Mouse (Mus musculus) brown adipose tissue, adult 24 weeks (tissue): ENCODE data around the gene Specc1l. TPM values are rescaled to one million over a fixed set of nuclear protein-coding genes. Genes with fewer than 3 reads are reported as not detected.

ENCODE experiments used
- H3K27ac ChIP-seq: fragments of 200-500 bp; replicated peaks from 2 replicates; pipeline ENCODE4 v1.5.1; 2012; ENCODE audit warnings: low read depth, mild to moderate bottlenecking, low read length
- H3K4me1 ChIP-seq: fragments of 200-500 bp; 2 replicates; pipeline ENCODE4 v1.6.1; 2012; ENCODE audit warnings: low read length, mixed read lengths; ENCODE audit not compliant: control insufficient read depth, insufficient read depth, insufficient read length
- H3K4me3 ChIP-seq: fragments of 200-500 bp; 2 replicates; pipeline ENCODE4 v1.5.1; 2012; ENCODE audit warnings: low read depth, mild to moderate bottlenecking, low read length, moderate library complexity; ENCODE audit not compliant: insufficient read depth
- polyA plus RNA-seq: library from polyadenylated mRNA; stranded (reverse); fragments of >200 nt; gene quantifications from 2 replicates; pipeline ENCODE4 v1.2.4, GENCODE M21; 2012; ENCODE audit not compliant: missing spikeins, insufficient read depth, insufficient read length

The Specc1l gene
- 12.3 and 15.1 TPM in 2 replicates for polyA plus RNA-seq

GRCm38 (mm10) chr10:75211807-75212645, at the start of gene Specc1l:
Gene Specc1l, plus strand, starts transcription at chr10:75212073.
- Histone ChIP-seq H3K27ac (peak within 1 kb of the TSS; percentile 81), H3K4me1 (peaks cover 2% of the 10 kb centered on the region), H3K4me3 (peak within 1 kb of the TSS; percentile 97)

GRCm38 (mm10) chr10:75165825-75166481, 45.9 kb upstream of the Specc1l start:
- H3K27ac ChIP-seq = no peak overlapping the region
- H3K4me1 ChIP-seq = peaks cover 3% of the 10 kb centered on the region
- no peak overlapping the region for H3K4me3 ChIP-seq

GRCm38 (mm10) chr10:75166601-75167000, 45.3 kb upstream of the Specc1l start:
- 0 out of 2 replicates have a peak overlapping the region, but pooled peaks have one; percentile 41 for H3K27ac ChIP-seq

DNA sequence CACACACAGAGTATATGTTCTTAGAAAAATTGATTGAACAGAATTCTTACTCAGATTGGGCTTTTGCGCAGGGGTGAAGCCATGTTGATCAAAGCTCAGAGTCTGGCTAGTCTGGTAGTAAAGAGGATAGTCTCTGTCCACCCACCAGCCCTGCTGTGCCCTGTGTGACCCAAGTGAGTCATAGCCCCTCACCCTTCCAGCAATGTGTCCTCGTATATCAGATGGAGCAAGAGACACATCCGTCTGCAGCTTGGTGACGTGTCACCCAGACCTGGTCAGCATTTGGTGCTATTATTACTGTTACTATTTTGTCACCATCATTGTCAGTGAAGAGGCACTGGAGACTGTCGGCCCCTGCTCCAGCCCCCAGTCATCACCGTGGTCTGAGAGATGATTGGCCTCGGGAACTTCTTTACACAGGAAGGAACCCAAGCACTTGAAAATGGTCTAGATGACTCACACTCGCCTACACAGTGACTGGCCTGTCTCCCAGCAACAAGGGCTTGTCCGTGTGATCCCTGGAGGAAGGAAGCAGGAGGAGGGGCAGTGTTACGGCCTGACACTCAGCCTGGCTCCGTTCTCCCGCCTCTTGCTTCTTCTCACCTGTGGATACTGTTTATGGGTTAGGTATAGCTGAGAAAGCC, 41.5 kb upstream of the Specc1l start:
- H3K4me1 ChIP-seq = peaks cover 3% of the 10 kb centered on the region
- no peak overlapping the region for H3K4me3 ChIP-seq
- H3K27ac ChIP-seq = peak overlapping the region; percentile 20; the same call in 1 of the 2 replicates

More at GRCm38 (mm10) chr10:75166601-75167000, 45.3 kb upstream of the Specc1l start:
- Histone ChIP-seq H3K4me3 (no peak overlapping the region), H3K4me1 (peaks cover 3% of the 10 kb centered on the region)

DNA sequence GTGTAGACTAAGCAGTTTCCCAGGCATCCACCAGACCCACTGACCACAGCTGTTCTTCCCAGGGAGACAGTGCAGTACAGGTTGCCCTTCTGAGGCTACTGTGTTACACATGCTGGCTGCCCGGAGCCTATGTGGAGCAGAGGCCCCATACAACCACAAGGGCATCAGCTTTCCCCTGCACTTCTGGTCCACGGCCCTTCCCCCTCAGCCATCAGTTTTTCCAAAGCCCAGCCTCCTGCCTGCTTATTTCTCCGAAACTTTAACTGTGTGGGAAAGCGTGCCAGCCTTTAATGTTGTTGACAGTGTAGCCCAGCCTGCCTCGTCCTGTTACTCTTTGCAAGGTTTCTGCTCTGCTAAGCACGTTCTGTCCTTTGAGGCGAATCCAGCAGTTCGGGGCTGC, 38.8 kb upstream of the Specc1l start:
- no peak overlapping the region for H3K27ac ChIP-seq
- H3K4me3 ChIP-seq = no peak overlapping the region
- H3K4me1 ChIP-seq = 0 out of 2 replicates have a peak, but pooled peaks cover 3% of the 10 kb centered on the region

- H3K27ac ChIP-seq = no peak overlapping the region
- H3K4me3 ChIP-seq = no peak overlapping the region
- 0 out of 2 replicates have a peak, but pooled peaks cover 3% of the 10 kb centered on the region for H3K4me1 ChIP-seq
Measured at GRCm38 (mm10) chr10:75173712-75174111, 38.2 kb upstream of the Specc1l start.

- no peak overlapping the region for H3K27ac ChIP-seq
- no peaks in the 10 kb centered on the region for H3K4me1 ChIP-seq
- no peak overlapping the region for H3K4me3 ChIP-seq
Measured at GRCm38 (mm10) chr10:75176494-75176893, 35.4 kb upstream of the Specc1l start.

DNA sequence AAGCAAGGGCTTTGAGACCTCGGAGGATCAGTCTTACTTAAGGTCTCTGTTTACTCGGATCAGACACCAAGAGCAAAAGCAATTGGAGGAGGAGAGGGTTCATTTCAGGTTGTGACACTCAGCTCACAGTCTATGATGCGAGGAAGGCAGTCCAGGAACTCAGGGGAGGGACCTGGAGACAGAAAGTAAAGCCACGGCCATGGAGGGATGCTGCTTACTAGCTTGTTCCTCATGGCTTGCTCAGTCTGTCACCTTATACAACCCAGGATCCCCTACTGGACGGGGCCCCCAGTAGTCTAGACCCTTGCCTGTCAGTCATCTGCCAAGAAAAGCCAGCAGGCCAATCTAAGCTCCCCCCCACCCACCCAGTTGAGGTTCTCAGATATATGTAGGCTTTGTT, 33.0 kb upstream of the Specc1l start:
- Histone ChIP-seq H3K27ac (no peak overlapping the region), H3K4me3 (no peak overlapping the region), H3K4me1 (no peaks in the 10 kb centered on the region)

DNA sequence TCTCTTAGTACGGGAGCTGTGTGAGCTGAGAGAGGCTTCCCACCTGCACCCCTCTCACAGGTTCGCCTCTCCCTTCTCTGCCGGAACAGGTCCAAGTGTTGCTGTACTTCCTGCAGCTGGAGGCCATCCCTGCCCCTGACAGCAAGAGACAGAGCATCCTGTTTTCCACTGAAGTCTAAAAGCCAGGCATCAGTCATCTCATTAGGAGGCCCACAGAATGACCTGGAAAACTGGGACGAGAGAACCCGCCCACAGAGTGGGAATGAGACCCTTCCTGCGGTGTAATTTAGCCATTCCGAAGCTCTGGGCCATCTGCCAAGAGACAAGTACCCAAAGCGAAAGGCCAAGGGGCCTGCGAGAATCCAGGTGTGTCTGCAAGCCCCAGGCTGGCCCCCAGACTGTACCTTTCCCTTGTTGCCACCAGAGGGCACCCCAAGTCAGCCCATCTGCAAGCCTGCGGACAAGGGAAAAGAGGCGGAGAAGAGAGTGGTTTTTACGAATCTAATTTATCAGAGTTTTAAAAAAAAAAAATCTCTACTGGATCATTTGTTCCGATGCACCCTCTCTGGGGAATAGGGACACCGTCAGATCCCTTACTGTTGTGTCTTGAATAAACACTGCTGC, 29.6 kb upstream of the Specc1l start:
- Histone ChIP-seq H3K27ac (no peak overlapping the region), H3K4me3 (no peak overlapping the region), H3K4me1 (no peaks in the 10 kb centered on the region)

GRCm38 (mm10) chr10:75184826-75185225, 27.0 kb upstream of the Specc1l start:
- Histone ChIP-seq H3K4me1 (no peaks in the 10 kb centered on the region), H3K4me3 (no peak overlapping the region), H3K27ac (no peak overlapping the region)

DNA sequence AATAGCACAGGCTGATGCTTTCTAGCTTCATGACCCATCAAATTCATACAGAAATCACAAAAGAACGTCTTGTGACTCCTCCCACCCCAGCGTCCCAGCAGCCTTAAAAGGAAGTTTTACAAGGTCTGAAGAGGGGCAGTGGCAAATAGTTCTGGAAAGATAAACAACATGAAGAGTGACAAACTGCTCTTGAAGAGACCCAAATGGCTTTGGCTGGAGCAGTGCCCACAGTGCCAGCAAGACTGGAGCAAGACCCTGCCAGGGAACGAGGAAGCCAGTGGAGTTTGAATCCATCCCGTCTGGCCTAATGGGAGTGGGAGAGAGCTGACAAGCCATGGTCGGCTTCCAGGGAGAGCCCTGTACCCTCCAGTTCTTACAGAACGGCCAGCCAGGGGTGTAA, 25.3 kb upstream of the Specc1l start:
- Histone ChIP-seq H3K27ac (no peak overlapping the region), H3K4me3 (no peak overlapping the region), H3K4me1 (no peaks in the 10 kb centered on the region)

- Histone ChIP-seq H3K27ac (no peak overlapping the region), H3K4me1 (no peaks in the 10 kb centered on the region), H3K4me3 (no peak overlapping the region)
Measured at GRCm38 (mm10) chr10:75187366-75188056, 24.4 kb upstream of the Specc1l start.

DNA sequence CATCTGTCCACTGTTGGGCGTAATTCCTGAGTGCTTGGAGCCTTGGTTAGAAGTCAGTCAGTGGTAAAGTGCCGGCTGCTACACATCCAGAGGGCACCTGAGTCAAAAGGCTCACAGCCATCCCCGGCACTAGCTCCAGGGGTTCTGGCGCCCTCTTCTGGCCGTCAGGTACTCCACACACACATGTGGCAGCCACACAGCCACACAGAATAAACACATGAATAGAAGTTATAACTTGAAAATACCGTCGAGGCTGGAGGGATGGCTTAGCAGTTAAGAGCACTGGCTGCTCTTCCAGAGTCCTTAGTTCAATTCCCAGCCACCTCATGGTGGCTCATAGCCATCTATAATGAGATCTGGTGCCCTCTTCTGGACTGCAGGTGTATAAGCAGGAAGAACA, 20.2 kb upstream of the Specc1l start:
- Histone ChIP-seq H3K27ac (no peak overlapping the region), H3K4me3 (no peak overlapping the region), H3K4me1 (no peaks in the 10 kb centered on the region)

GRCm38 (mm10) chr10:75197817-75198216, 14.1 kb upstream of the Specc1l start:
- H3K4me1 ChIP-seq = no peaks in the 10 kb centered on the region
- no peak overlapping the region for H3K4me3 ChIP-seq
- no peak overlapping the region for H3K27ac ChIP-seq
